Mouse (Mus musculus) left cerebral cortex, postnatal 14 days (tissue): ENCODE measurements around the gene Ints6l. TPM values are rescaled to one million over a fixed set of nuclear protein-coding genes. Genes with fewer than 3 reads are reported as not detected.
"Not testable (repeated sequence)": the region's sequence is repeated elsewhere in the genome, so short reads cannot be mapped to it uniquely, and the experiment has no call there.

Experiments
- DNase-seq, 2 experiments: peaks; one replicate each; pipeline ENCODE4 v3.0.0; 2021 to 2022; ENCODE audit warnings: low spot score in 2 of 2, mixed read lengths in 1 of 2
- intact Hi-C: fragments of 180-260 bp; cut with DNase I; formaldehyde crosslinking; loops from one replicate; pipeline ENCODE4 v1.15.1; 2025
- total RNA-seq, 2 experiments: library from RNA; stranded (reverse); gene quantifications; 2 replicates each; pipeline ENCODE4 v1.2.3; 2021

Ints6l gene
- total RNA-seq, 2 experiments from 2014 or later, result 33.0 to 36.6 TPM

- intact Hi-C loops, result loop anchor here (2.0 kb wide), 1 partner anchor 25 kb away; no protein-coding TSS in a partner anchor
- DNase-seq, result peak in 1 of 2 experiments; percentile 9
Observed at GRCm38 (mm10) chrX:56481906-56482305, 27.2 kb downstream of the Ints6l start.

GRCm38 (mm10) chrX:56489758-56490157 is 35.1 kb downstream of the Ints6l start:
- intact Hi-C loops, result loop anchor here (2.0 kb wide), 1 partner anchor 61 kb away; no protein-coding TSS in a partner anchor
- DNase-seq, result peak; percentile 74 to 84

- intact Hi-C loops, result no loop called here
- no peak for DNase-seq
Observed at GRCm38 (mm10) chrX:56497241-56497640, 42.6 kb downstream of the Ints6l start.

GRCm38 (mm10) chrX:56524442-56524841 is 69.8 kb downstream of the Ints6l start, which contains the start of gene Gm10477:
Gm10477 (plus strand) TSS chrX:56524742.
- DNase-seq, intact Hi-C loops: not testable (repeated sequence)

GRCm38 (mm10) chrX:56531266-56531665 is 76.6 kb downstream of the Ints6l start:
- DNase-seq, result peak; percentile 37 to 71
- intact Hi-C loops, result loop anchor here (10.0 kb wide), 1 partner anchor 304 kb away; no protein-coding TSS in a partner anchor

GRCm38 (mm10) chrX:56537162-56537561 is 82.5 kb downstream of the Ints6l start:
- DNase-seq, result peak; percentile 36 to 51
- intact Hi-C loops, result loop anchor here (10.0 kb wide), 1 partner anchor 298 kb away; no protein-coding TSS in a partner anchor

GRCm38 (mm10) chrX:56549506-56549905 is 94.8 kb downstream of the Ints6l start, which contains the start of gene Gm648:
Gm648 (minus strand) TSS chrX:56549606.
- no peak for DNase-seq
- intact Hi-C loops, result no loop called here

GRCm38 (mm10) chrX:56553584-56553983 is 98.9 kb downstream of the Ints6l start:
- DNase-seq, result no peak
- intact Hi-C loops, result no loop called here

Other genes starting within 250 kb of the Ints6l start
- not detected for gene Gm773, start 242.0 kb upstream of the Ints6l start, total RNA-seq
- gene Zfp449, start 108.5 kb upstream of the Ints6l start, total RNA-seq, result 1 to 10 TPM; 2.9 to 3.6 TPM
- 10 to 100 TPM; 31.6 to 33.0 TPM for gene Smim10l2a, start 80.3 kb upstream of the Ints6l start, total RNA-seq
- gene Gm2174, start 6.9 kb upstream of the Ints6l start, total RNA-seq, result not detected
- gene Gm10477, start 69.9 kb downstream of the Ints6l start, total RNA-seq, result not detected
- not detected for gene Gm648, start 94.7 kb downstream of the Ints6l start, total RNA-seq
- 10 to 100 TPM; 30.1 to 32.4 TPM for gene Mmgt1, start 143.2 kb downstream of the Ints6l start, total RNA-seq
- gene Slc9a6, start 154.9 kb downstream of the Ints6l start, total RNA-seq, result 10 to 100 TPM; 79.1 to 93.0 TPM